Mouse (Mus musculus): ENCODE measurements around the gene Pon2. TPM values are rescaled to one million over a fixed set of nuclear protein-coding genes. Genes with fewer than 3 reads are reported as not detected.

Gene Pon2
- polyA plus RNA-seq, 1 experiment from 2014 or later = 61.2 TPM

DNA sequence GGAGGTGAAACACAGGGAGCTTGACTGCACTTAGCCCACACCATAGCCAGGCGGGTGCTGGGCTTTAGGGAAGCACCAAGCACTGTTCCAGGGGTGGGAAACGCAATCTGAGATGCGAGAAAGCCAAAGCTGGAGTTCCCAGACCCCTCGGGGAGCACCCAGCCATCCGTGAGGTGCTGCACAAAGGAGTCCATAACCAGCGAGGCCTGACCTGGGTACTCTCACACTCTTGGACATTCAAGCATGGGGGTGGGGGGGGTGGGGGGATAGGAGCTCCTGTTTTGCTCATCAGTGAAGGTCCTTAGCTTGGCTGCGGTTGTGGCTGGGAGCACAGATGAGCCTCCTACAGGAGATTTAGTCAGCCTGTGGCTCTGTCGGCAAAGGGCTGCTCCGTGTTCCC is 18.4 kb upstream of the Pon2 start:
- H3K9ac ChIP-seq (ENCODE audit: low read depth, low read length) = no peak overlapping the region
- H3K4me1 ChIP-seq (replicated peaks; ENCODE audit: control insufficient read depth, insufficient read depth, low read length) = peaks cover 10% of the 10 kb centered on the region
- ATAC-seq (replicated peaks; ENCODE audit: low FRiP score) = no peak
- 0 out of 2 replicates have a peak, but pooled peaks cover 4% of the 10 kb centered on the region for H3K9me3 ChIP-seq (ENCODE audit: control insufficient read depth, low read length)
- 91% methylated on average over 9 of the region's 9 CpGs for whole genome bisulfite sequencing
- no peaks in the 10 kb centered on the region for H3K36me3 ChIP-seq (ENCODE audit: control insufficient read depth, insufficient read depth, low read length)
- H3K4me3 ChIP-seq (ENCODE audit: low read depth, low read length) = no peak overlapping the region
- no peak for DNase-seq (ENCODE audit: low spot score)
- H3K27me3 ChIP-seq (replicated peaks; ENCODE audit: control insufficient read depth, insufficient read depth, low read length) = no peaks in the 10 kb centered on the region
- H3K27ac ChIP-seq (ENCODE audit: low read depth, low read length) = no peak overlapping the region
- no peak overlapping the region for H3K4me2 ChIP-seq

DNA sequence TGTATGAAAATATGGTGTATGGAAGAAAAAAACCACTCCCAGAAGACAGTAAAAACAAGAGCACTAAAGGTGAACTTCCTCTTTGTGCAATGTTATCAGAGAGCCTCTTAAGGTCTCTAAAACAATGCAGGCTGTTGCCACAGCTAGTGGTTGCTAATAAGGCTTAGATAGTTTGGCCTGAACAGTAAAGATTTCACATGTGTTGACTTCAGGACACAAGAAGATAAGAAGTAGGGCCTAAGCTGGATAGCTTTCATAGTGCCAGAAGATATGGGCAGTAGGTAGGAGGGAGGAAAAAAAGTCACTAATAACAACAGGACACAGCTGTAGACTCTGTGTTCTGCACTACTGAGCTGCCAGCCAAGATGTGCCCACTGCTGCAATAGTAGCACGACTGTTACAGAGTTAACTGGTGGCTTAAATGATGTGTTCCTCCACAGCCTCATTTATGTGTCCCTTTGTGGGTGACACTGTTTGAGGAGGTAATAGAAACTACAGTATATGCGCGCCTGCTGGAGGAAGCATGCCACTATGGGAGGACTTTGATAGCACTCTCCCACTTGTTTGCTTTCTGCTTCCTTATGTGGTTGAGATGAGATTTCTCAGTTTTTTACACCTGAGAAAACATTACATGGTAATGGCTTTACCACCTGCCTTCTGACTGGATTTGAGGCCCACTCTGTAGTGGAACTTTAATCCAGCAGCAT is 17.0 kb upstream of the Pon2 start:
- Histone ChIP-seq H3K36me3 (ENCODE audit: control insufficient read depth, insufficient read depth, low read length) (no peaks in the 10 kb centered on the region), H3K9me3 (ENCODE audit: control insufficient read depth, low read length) (0 out of 2 replicates have a peak, but pooled peaks cover 4% of the 10 kb centered on the region), H3K4me3 (ENCODE audit: low read depth, low read length) (no peak overlapping the region), H3K9ac (ENCODE audit: low read depth, low read length) (no peak overlapping the region), H3K27ac (ENCODE audit: low read depth, low read length) (peak overlapping the region; percentile 91), H3K4me1 (replicated peaks; ENCODE audit: control insufficient read depth, insufficient read depth, low read length) (peaks cover 10% of the 10 kb centered on the region), H3K27me3 (replicated peaks; ENCODE audit: control insufficient read depth, insufficient read depth, low read length) (no peaks in the 10 kb centered on the region), H3K4me2 (no peak overlapping the region)
- peak; percentile 97 for ATAC-seq (replicated peaks; ENCODE audit: low FRiP score)
- 50% methylated on average over 3 of the region's 3 CpGs for WGBS
- no peak for DNase-seq (ENCODE audit: low spot score)

DNA sequence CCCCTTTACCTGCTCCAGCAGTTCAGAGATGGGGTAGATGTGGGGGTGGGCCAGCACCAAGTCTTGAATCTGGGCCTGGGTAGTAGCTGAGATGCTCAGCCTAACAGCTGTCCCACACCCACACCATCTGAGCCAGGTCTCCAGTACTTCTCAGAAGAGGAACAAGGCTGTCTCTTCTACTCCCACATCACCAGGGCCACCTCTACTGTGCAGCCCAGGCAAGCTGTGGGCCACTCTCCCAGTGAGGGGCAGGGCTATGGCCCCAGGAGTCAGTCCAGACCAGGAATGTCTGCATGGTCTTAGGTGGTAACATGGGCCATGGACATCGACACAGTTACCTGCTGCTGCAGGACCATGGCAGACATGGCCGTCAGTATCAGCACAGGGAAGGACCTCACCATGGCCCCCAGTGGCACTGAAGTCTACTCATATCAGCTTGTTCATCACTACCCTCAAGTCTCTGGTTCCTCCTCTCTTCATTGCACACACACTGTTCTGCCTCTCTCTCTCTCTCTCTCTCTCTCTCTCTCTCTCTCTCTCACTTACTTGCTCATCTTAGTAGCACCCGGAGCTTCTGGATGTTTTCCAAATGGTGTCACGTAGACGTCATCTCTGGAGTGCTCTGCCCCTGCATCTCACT is 15.8 kb upstream of the Pon2 start:
- H3K9me3 ChIP-seq (ENCODE audit: control insufficient read depth, low read length) = 0 out of 2 replicates have a peak, but pooled peaks cover 4% of the 10 kb centered on the region
- 72% methylated on average over 5 of the region's 5 CpGs for WGBS
- H3K27ac ChIP-seq (ENCODE audit: low read depth, low read length) = peak overlapping the region; percentile 91
- H3K36me3 ChIP-seq (ENCODE audit: control insufficient read depth, insufficient read depth, low read length) = no peaks in the 10 kb centered on the region
- H3K27me3 ChIP-seq (replicated peaks; ENCODE audit: control insufficient read depth, insufficient read depth, low read length) = no peaks in the 10 kb centered on the region
- peaks cover 10% of the 10 kb centered on the region for H3K4me1 ChIP-seq (replicated peaks; ENCODE audit: control insufficient read depth, insufficient read depth, low read length)
- no peak overlapping the region for H3K4me3 ChIP-seq (ENCODE audit: low read depth, low read length)
- ATAC-seq (replicated peaks; ENCODE audit: low FRiP score) (peak; percentile 32), DNase-seq (ENCODE audit: low spot score) (no peak)
- no peak overlapping the region; the same call in 1 of the 2 replicates for H3K4me2 ChIP-seq
- H3K9ac ChIP-seq (ENCODE audit: low read depth, low read length) = 0 out of 2 replicates have a peak overlapping the region, but pooled peaks have one; percentile 8

DNA sequence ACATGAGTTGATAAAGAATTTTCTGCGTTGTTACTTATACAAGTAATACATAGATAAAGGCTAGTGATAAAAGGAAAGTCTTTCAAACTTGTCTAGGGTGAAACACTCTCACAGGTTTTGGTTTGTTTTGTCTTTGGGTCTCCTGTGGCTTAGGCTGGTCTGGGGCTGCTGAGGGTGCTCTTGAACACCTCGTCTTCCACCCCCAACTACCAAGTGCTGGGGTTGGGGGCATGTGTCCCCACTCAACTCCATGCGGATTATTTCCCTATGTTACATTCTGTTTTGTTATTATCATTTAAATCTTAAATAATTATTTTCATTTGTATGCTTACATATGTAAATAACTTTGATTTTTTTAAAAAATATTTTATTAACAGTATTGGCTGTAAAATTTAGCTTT is 12.2 kb upstream of the Pon2 start:
- H3K9me3 ChIP-seq (ENCODE audit: control insufficient read depth, low read length) = no peaks in the 10 kb centered on the region
- peaks cover 10% of the 10 kb centered on the region for H3K4me1 ChIP-seq (replicated peaks; ENCODE audit: control insufficient read depth, insufficient read depth, low read length)
- H3K27ac ChIP-seq (ENCODE audit: low read depth, low read length) = no peak overlapping the region
- no peaks in the 10 kb centered on the region for H3K27me3 ChIP-seq (replicated peaks; ENCODE audit: control insufficient read depth, insufficient read depth, low read length)
- no peak overlapping the region for H3K9ac ChIP-seq (ENCODE audit: low read depth, low read length)
- no peaks in the 10 kb centered on the region for H3K36me3 ChIP-seq (ENCODE audit: control insufficient read depth, insufficient read depth, low read length)
- DNase-seq (ENCODE audit: low spot score) (no peak), ATAC-seq (replicated peaks; ENCODE audit: low FRiP score) (no peak)
- no peak overlapping the region for H3K4me2 ChIP-seq
- WGBS = 74% methylated on average over 3 of the region's 3 CpGs
- H3K4me3 ChIP-seq (ENCODE audit: low read depth, low read length) = no peak overlapping the region

DNA sequence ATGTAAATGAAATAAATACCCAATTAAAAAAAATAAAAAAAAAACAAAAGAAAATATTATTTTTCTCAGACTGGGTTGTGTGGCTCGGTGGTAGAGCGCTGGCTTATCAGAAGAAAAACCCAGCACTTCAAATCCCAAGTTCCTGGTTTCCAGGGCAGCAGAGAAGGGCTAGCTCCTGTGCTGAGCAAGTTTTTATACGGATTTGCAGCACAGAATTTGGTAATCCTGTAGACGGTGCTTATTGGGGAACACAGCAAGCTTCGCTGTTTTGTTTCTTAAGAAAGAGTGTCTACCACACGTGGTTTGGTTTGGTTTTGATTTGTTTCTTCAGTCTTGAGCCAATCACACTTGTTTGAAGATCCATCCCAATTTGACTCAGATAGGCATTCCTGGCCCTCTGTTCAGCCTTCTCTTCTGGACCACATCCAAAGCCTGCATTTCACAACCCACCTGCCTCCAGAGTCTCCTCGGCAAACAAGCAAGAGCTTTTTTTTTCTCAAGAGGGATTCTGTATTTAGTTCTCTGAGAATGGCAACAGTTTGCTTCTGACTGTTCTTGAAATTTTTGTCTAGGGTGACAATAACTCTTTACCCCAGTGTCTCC is 11.4 kb upstream of the Pon2 start:
- Histone ChIP-seq H3K27me3 (replicated peaks; ENCODE audit: control insufficient read depth, insufficient read depth, low read length) (no peaks in the 10 kb centered on the region), H3K27ac (ENCODE audit: low read depth, low read length) (no peak overlapping the region), H3K36me3 (ENCODE audit: control insufficient read depth, insufficient read depth, low read length) (no peaks in the 10 kb centered on the region), H3K9ac (ENCODE audit: low read depth, low read length) (no peak overlapping the region), H3K4me3 (ENCODE audit: low read depth, low read length) (no peak overlapping the region), H3K9me3 (ENCODE audit: control insufficient read depth, low read length) (no peaks in the 10 kb centered on the region), H3K4me1 (replicated peaks; ENCODE audit: control insufficient read depth, insufficient read depth, low read length) (peaks cover 9% of the 10 kb centered on the region), H3K4me2 (no peak overlapping the region)
- WGBS = 77% methylated on average over 7 of the region's 7 CpGs
- DNase-seq (ENCODE audit: low spot score) = no peak
- ATAC-seq (replicated peaks; ENCODE audit: low FRiP score) = no peak

DNA sequence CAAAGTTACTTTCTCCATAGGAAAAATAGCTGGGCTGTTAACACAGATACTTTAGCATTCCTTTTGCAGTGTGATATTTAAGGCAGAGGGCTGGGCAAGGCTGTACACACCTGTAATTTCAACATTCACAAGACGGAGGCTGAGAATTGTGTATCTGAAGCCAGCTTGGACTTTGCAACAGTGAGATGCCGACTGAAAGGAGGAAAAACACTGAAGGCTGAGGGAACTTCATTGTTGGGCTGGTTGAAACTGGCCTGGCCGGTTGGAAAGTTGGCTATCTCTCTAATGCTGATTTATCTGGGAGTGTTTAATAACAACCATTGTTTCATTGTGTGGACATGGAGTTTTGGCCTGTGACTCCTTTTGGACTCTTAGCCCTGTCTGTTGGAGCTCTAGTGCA is 7.7 kb upstream of the Pon2 start:
- no peak for ATAC-seq (replicated peaks; ENCODE audit: low FRiP score)
- no peak for DNase-seq (ENCODE audit: low spot score)
- no peaks in the 10 kb centered on the region for H3K9me3 ChIP-seq (ENCODE audit: control insufficient read depth, low read length)
- no peaks in the 10 kb centered on the region for H3K27me3 ChIP-seq (replicated peaks; ENCODE audit: control insufficient read depth, insufficient read depth, low read length)
- no peak overlapping the region for H3K4me3 ChIP-seq (ENCODE audit: low read depth, low read length)
- no peak overlapping the region for H3K9ac ChIP-seq (ENCODE audit: low read depth, low read length)
- no peaks in the 10 kb centered on the region for H3K36me3 ChIP-seq (ENCODE audit: control insufficient read depth, insufficient read depth, low read length)
- H3K4me2 ChIP-seq = no peak overlapping the region
- WGBS = 71% methylated on average over 3 of the region's 3 CpGs
- H3K4me1 ChIP-seq (replicated peaks; ENCODE audit: control insufficient read depth, insufficient read depth, low read length) = no peaks in the 10 kb centered on the region
- H3K27ac ChIP-seq (ENCODE audit: low read depth, low read length) = no peak overlapping the region

DNA sequence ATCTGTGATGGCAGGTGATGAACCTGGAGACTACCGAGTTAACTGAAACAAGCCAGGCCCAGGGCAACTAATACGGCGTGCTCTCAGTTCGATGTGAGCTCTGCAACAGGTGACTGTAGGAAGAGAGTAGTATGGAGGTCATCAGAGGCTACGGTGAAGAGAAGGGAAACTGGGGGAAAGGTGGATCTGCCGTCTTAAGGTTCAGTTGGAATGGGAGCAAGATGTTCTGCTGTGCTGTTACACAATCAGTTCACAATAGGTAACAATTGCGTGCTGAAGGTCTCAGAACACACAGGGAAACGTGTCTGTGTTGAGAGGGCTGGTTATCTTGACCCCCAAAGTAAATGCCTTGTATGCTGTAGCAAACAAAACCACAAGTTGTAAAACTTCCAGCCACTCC is 6.7 kb upstream of the Pon2 start:
- H3K27ac ChIP-seq (ENCODE audit: low read depth, low read length) = no peak overlapping the region
- no peak overlapping the region for H3K4me3 ChIP-seq (ENCODE audit: low read depth, low read length)
- no peak overlapping the region for H3K4me2 ChIP-seq
- H3K27me3 ChIP-seq (replicated peaks; ENCODE audit: control insufficient read depth, insufficient read depth, low read length) = no peaks in the 10 kb centered on the region
- H3K4me1 ChIP-seq (replicated peaks; ENCODE audit: control insufficient read depth, insufficient read depth, low read length) = no peaks in the 10 kb centered on the region
- 78% methylated on average over 8 of the region's 8 CpGs for WGBS
- no peak overlapping the region for H3K9ac ChIP-seq (ENCODE audit: low read depth, low read length)
- H3K9me3 ChIP-seq (ENCODE audit: control insufficient read depth, low read length) = no peaks in the 10 kb centered on the region
- no peak for DNase-seq (ENCODE audit: low spot score)
- no peaks in the 10 kb centered on the region for H3K36me3 ChIP-seq (ENCODE audit: control insufficient read depth, insufficient read depth, low read length)
- ATAC-seq (replicated peaks; ENCODE audit: low FRiP score) = no peak

DNA sequence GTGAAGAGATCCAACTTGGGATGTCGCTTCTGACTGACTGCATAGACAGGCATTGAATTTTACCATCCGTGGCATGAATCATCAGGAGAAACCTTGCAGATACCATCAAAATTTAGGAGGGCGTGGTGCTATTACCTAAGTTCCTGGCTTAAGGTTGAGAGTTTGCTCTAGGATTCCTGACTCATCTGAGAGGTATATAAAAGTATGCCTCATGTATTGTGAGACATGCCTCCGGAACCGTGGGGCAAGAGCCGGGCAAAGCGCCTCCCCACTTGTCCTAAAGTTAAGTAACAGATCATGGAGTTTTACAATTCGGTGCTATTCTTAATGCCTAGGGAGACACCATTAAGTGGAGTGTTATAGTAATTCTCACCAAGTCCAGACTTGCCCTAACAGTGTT is 2.4 kb upstream of the Pon2 start:
- Histone ChIP-seq H3K9me3 (ENCODE audit: control insufficient read depth, low read length) (no peaks in the 10 kb centered on the region), H3K27ac (ENCODE audit: low read depth, low read length) (no peak overlapping the region), H3K4me1 (replicated peaks; ENCODE audit: control insufficient read depth, insufficient read depth, low read length) (peaks cover 11% of the 10 kb centered on the region), H3K4me2 (no peak overlapping the region), H3K4me3 (ENCODE audit: low read depth, low read length) (no peak overlapping the region), H3K36me3 (ENCODE audit: control insufficient read depth, insufficient read depth, low read length) (no peaks in the 10 kb centered on the region), H3K9ac (ENCODE audit: low read depth, low read length) (no peak overlapping the region), H3K27me3 (replicated peaks; ENCODE audit: control insufficient read depth, insufficient read depth, low read length) (no peaks in the 10 kb centered on the region)
- WGBS = 90% methylated on average over 8 of the region's 8 CpGs
- DNase-seq (ENCODE audit: low spot score) = no peak
- ATAC-seq (replicated peaks; ENCODE audit: low FRiP score) = no peak
